Mouse (Mus musculus) stomach, embryonic 16.5 days (tissue): ENCODE measurements around the gene Kndc1. TPM values are rescaled to one million over a fixed set of nuclear protein-coding genes. Genes with fewer than 3 reads are reported as not detected.

Source experiments
- ATAC-seq: fragments of 200-750 bp; cut with Nextera tagmentation; 2 replicates; pipeline ENCODE4 v1.8.0; 2017; ENCODE audit warnings: moderate number of reproducible peaks, moderate TSS enrichment; ENCODE audit not compliant: insufficient read depth, low FRiP score
- H3K27ac ChIP-seq: fragments of 300-500 bp; sonication (generic); 2 replicates; pipeline ENCODE4 v1.5.1; 2014; ENCODE audit warnings: low read length
- H3K27me3 ChIP-seq: fragments of 300-500 bp; sonication (generic); 2 replicates; pipeline ENCODE4 v1.6.1; 2014; ENCODE audit warnings: low read length, control low read depth, mixed read lengths; ENCODE audit not compliant: control insufficient read depth, insufficient read depth
- H3K36me3 ChIP-seq: fragments of 300-500 bp; sonication (generic); 2 replicates; pipeline ENCODE4 v1.6.1; 2014; ENCODE audit warnings: low read length; ENCODE audit not compliant: control insufficient read depth, insufficient read depth
- H3K4me1 ChIP-seq: fragments of 300-500 bp; sonication (generic); 2 replicates; pipeline ENCODE4 v1.6.1; 2014; ENCODE audit warnings: low read length, control low read depth, mixed read lengths; ENCODE audit not compliant: control insufficient read depth, insufficient read depth
- H3K4me2 ChIP-seq: fragments of 300-500 bp; sonication (generic); 2 replicates; pipeline ENCODE4 v1.6.1; 2014; ENCODE audit warnings: low read depth, low read length, mixed read lengths
- H3K4me3 ChIP-seq: fragments of 300-500 bp; sonication (generic); replicated peaks from 2 replicates; pipeline ENCODE4 v1.5.1; 2014; ENCODE audit warnings: mild to moderate bottlenecking, low read length
- H3K9ac ChIP-seq: fragments of 300-500 bp; sonication (generic); 2 replicates; pipeline ENCODE4 v1.6.1; 2014; ENCODE audit warnings: low read length
- H3K9me3 ChIP-seq: fragments of 300-500 bp; sonication (generic); replicated peaks from 2 replicates; pipeline ENCODE4 v1.6.1; 2016; ENCODE audit warnings: low read length, control low read depth; ENCODE audit not compliant: control insufficient read depth
- WGBS: fragments of 180-500 bp; shearing (Covaris S2); extraction: QIAGEN DNeasy Blood & Tissue Kit; methylation state at CpG from one replicate; pipeline ENCODE4 v1.1.7; 2014; 5-methylcytosine and 5-hydroxymethylcytosine counted together
- polyA plus RNA-seq: library from polyadenylated mRNA; unstranded; fragments of >200 nt; fragmentation: Nextera tagmentation; extraction: Ambion mirVana; gene quantifications from 2 replicates; pipeline ENCODE4 v1.2.1, GENCODE M21; 2015

Gene Kndc1
- polyA plus RNA-seq, 1 experiment from 2014 or later = 0.22 TPM

GRCm38 (mm10) chr7:139951991-139952633 is 57.6 kb downstream of the Kndc1 start:
- no peak overlapping the region for H3K4me2 ChIP-seq
- H3K36me3 ChIP-seq = no peaks in the 10 kb centered on the region
- H3K4me3 ChIP-seq = no peak overlapping the region
- no peak for ATAC-seq
- no peak overlapping the region for H3K27ac ChIP-seq
- H3K9me3 ChIP-seq = no peaks in the 10 kb centered on the region
- WGBS = 68% methylated on average over 6 of the region's 6 CpGs
- H3K27me3 ChIP-seq = peaks cover 4% of the 10 kb centered on the region
- H3K9ac ChIP-seq = no peak overlapping the region
- peaks cover 3% of the 10 kb centered on the region; the same call in 1 of the 2 replicates for H3K4me1 ChIP-seq

GRCm38 (mm10) chr7:139955505-139955904 is 61.0 kb downstream of the Kndc1 start:
- no peaks in the 10 kb centered on the region for H3K27me3 ChIP-seq
- no peak overlapping the region for H3K4me3 ChIP-seq
- H3K9ac ChIP-seq = no peak overlapping the region
- WGBS = 85% methylated on average over 4 of the region's 4 CpGs
- no peaks in the 10 kb centered on the region; the same call in 1 of the 2 replicates for H3K4me1 ChIP-seq
- no peak overlapping the region for H3K27ac ChIP-seq
- no peak for ATAC-seq
- H3K36me3 ChIP-seq = no peaks in the 10 kb centered on the region
- H3K9me3 ChIP-seq = no peaks in the 10 kb centered on the region
- no peak overlapping the region for H3K4me2 ChIP-seq

- Histone ChIP-seq H3K4me1 (no peaks in the 10 kb centered on the region), H3K4me3 (no peak overlapping the region), H3K9ac (no peak overlapping the region), H3K27ac (no peak overlapping the region), H3K36me3 (no peaks in the 10 kb centered on the region), H3K27me3 (no peaks in the 10 kb centered on the region), H3K9me3 (no peaks in the 10 kb centered on the region), H3K4me2 (no peak overlapping the region)
- 69% methylated on average over 3 of the region's 3 CpGs for WGBS
- ATAC-seq = no peak
Observed at GRCm38 (mm10) chr7:139956658-139957057, 62.2 kb downstream of the Kndc1 start.

- Histone ChIP-seq H3K9me3 (no peaks in the 10 kb centered on the region), H3K9ac (no peak overlapping the region), H3K27me3 (no peaks in the 10 kb centered on the region), H3K36me3 (no peaks in the 10 kb centered on the region), H3K4me1 (no peaks in the 10 kb centered on the region), H3K27ac (no peak overlapping the region), H3K4me3 (no peak overlapping the region), H3K4me2 (no peak overlapping the region)
- ATAC-seq = no peak
- 55% methylated on average over 11 of the region's 11 CpGs for WGBS
Observed at GRCm38 (mm10) chr7:139957437-139957836, 62.9 kb downstream of the Kndc1 start.

- WGBS = 23% methylated on average over 11 of the region's 11 CpGs
Observed at GRCm38 (mm10) chr7:139957958-139958357, 63.5 kb downstream of the Kndc1 start.

GRCm38 (mm10) chr7:139961141-139961540 is 66.6 kb downstream of the Kndc1 start:
- 87% methylated on average over 10 of the region's 10 CpGs for WGBS

More at GRCm38 (mm10) chr7:139957958-139958357, 63.5 kb downstream of the Kndc1 start:
- Histone ChIP-seq H3K4me2 (no peak overlapping the region), H3K9me3 (no peaks in the 10 kb centered on the region), H3K36me3 (no peaks in the 10 kb centered on the region), H3K4me3 (no peak overlapping the region), H3K27me3 (no peaks in the 10 kb centered on the region), H3K27ac (no peak overlapping the region), H3K4me1 (no peaks in the 10 kb centered on the region), H3K9ac (no peak overlapping the region)
- no peak for ATAC-seq

GRCm38 (mm10) chr7:139963814-139964213 is 69.3 kb downstream of the Kndc1 start:
- Histone ChIP-seq H3K4me1 (no peaks in the 10 kb centered on the region), H3K27me3 (no peaks in the 10 kb centered on the region), H3K4me3 (no peak overlapping the region), H3K36me3 (no peaks in the 10 kb centered on the region), H3K4me2 (no peak overlapping the region), H3K27ac (no peak overlapping the region), H3K9ac (no peak overlapping the region), H3K9me3 (no peaks in the 10 kb centered on the region)
- 48% methylated on average over 4 of the region's 4 CpGs for WGBS
- ATAC-seq = no peak

More at GRCm38 (mm10) chr7:139961141-139961540, 66.6 kb downstream of the Kndc1 start:
- Histone ChIP-seq H3K9ac (no peak overlapping the region), H3K27ac (no peak overlapping the region), H3K4me3 (no peak overlapping the region), H3K4me2 (no peak overlapping the region), H3K9me3 (no peaks in the 10 kb centered on the region), H3K27me3 (no peaks in the 10 kb centered on the region), H3K36me3 (no peaks in the 10 kb centered on the region), H3K4me1 (no peaks in the 10 kb centered on the region)
- ATAC-seq = no peak

GRCm38 (mm10) chr7:139967175-139967574 is 72.7 kb downstream of the Kndc1 start:
- H3K4me1 ChIP-seq = no peaks in the 10 kb centered on the region; the same call in 1 of the 2 replicates
- H3K27ac ChIP-seq = no peak overlapping the region
- H3K9me3 ChIP-seq = no peaks in the 10 kb centered on the region
- H3K36me3 ChIP-seq = no peaks in the 10 kb centered on the region
- no peak overlapping the region for H3K9ac ChIP-seq
- no peak overlapping the region for H3K4me3 ChIP-seq
- ATAC-seq = no peak
- H3K4me2 ChIP-seq = no peak overlapping the region
- no peaks in the 10 kb centered on the region for H3K27me3 ChIP-seq
- 37% methylated on average over 4 of the region's 4 CpGs for WGBS

- Histone ChIP-seq H3K27me3 (no peaks in the 10 kb centered on the region), H3K4me3 (no peak overlapping the region), H3K4me2 (no peak overlapping the region), H3K9me3 (no peaks in the 10 kb centered on the region), H3K27ac (no peak overlapping the region), H3K9ac (no peak overlapping the region), H3K4me1 (no peaks in the 10 kb centered on the region; the same call in 1 of the 2 replicates), H3K36me3 (no peaks in the 10 kb centered on the region)
- no peak for ATAC-seq
- WGBS = 51% methylated on average over 5 of the region's 5 CpGs
Observed at GRCm38 (mm10) chr7:139968428-139968827, 73.9 kb downstream of the Kndc1 start.
